In the genomic region with DNA sequence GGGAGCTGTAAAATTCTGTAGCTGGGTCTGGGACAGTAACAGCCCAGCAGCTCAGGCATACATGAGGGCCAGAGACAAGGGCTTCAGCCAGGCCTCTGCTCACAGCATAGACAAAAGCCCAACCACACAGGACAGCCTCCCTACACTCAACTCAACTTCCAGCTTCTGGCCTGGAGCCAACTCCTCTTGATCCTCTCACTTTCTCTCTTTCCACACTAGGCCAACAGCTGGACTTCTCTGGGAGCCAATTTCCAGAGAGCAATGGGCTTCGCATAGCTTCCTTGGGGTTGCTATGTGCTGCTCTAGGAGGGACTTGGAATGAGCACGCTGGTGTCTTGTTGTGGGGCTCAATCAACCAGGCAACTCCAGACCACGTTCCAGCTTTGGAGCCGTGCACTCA, we compare ENCODE assay signal across 8 mouse cellular contexts. TPM values are rescaled to one million over a fixed set of nuclear protein-coding genes. Genes with fewer than 3 reads are reported as not detected.
DNase-seq lines count a peak whose midpoint lies in the region; ATAC-seq lines count a peak whose summit lies in the region.

No protein-coding gene starts in this region.

- peaks cover 13% of the 10 kb centered on the region; the same call in 1 of the 2 replicates for H3K36me3 ChIP-seq in heart, embryonic 10.5 days
- H3K36me3 ChIP-seq in kidney, embryonic 15.5 days, result no peaks in the 10 kb centered on the region
- no peaks in the 10 kb centered on the region for H3K36me3 ChIP-seq in stomach, embryonic 16.5 days (ENCODE audit: control insufficient read depth, insufficient read depth, low read length)

- 68% methylated on average over 4 of the region's 4 CpGs for WGBS in heart, embryonic 10.5 days
- 79% methylated on average over 4 of the region's 4 CpGs for WGBS in kidney, embryonic 15.5 days
- WGBS in stomach, embryonic 16.5 days, result 58% methylated on average over 4 of the region's 4 CpGs

- peak; percentile 33 for DNase-seq in right cerebral cortex, postnatal 4 days
- DNase-seq in right cerebral cortex, postnatal 36 days (ENCODE audit: low spot score in 2 of 2), result no peak
- peak; percentile 93 for DNase-seq in heart, embryonic 10.5 days (ENCODE audit: low spot score)
- DNase-seq in spleen, adult 18-20 months, result no peak
- no peak for DNase-seq in neural tube, embryonic 10.5 days (ENCODE audit: extremely low spot score, low spot score)
- DNase-seq in cerebellum, adult 9-10 months, result no peak

- peak overlapping the region; percentile 64; the same call in 1 of the 2 replicates for H3K27ac ChIP-seq in heart, embryonic 10.5 days
- H3K27ac ChIP-seq in kidney, embryonic 15.5 days, result no peak overlapping the region
- peak overlapping the region; percentile 58 for H3K27ac ChIP-seq in stomach, embryonic 16.5 days (ENCODE audit: low read length)

- H3K4me3 ChIP-seq in heart, embryonic 10.5 days, result no peak overlapping the region
- no peak overlapping the region for H3K4me3 ChIP-seq in kidney, embryonic 15.5 days (replicated peaks)
- no peak overlapping the region for H3K4me3 ChIP-seq in stomach, embryonic 16.5 days (replicated peaks; ENCODE audit: low read length)

- no peaks in the 10 kb centered on the region for H3K9me3 ChIP-seq in heart, embryonic 10.5 days
- no peaks in the 10 kb centered on the region for H3K9me3 ChIP-seq in kidney, embryonic 15.5 days (replicated peaks)
- H3K9me3 ChIP-seq in stomach, embryonic 16.5 days (replicated peaks; ENCODE audit: control insufficient read depth, low read length), result no peaks in the 10 kb centered on the region

- ATAC-seq in kidney, embryonic 15.5 days (replicated peaks; ENCODE audit: low FRiP score), result peak; percentile 79
- peak; percentile 83; the same call in 1 of the 2 replicates for ATAC-seq in stomach, embryonic 16.5 days (ENCODE audit: insufficient read depth, low FRiP score)

- no peak overlapping the region for H3K4me2 ChIP-seq in kidney, embryonic 15.5 days
- no peak overlapping the region for H3K4me2 ChIP-seq in stomach, embryonic 16.5 days (ENCODE audit: low read depth, low read length)

- no peak overlapping the region for H3K9ac ChIP-seq in kidney, embryonic 15.5 days
- H3K9ac ChIP-seq in stomach, embryonic 16.5 days (ENCODE audit: low read length), result no peak overlapping the region

- H3K27me3 ChIP-seq in heart, embryonic 10.5 days (ENCODE audit: insufficient read depth, poor library complexity, severe bottlenecking), result no peaks in the 10 kb centered on the region
- H3K27me3 ChIP-seq in kidney, embryonic 15.5 days, result no peaks in the 10 kb centered on the region
- H3K27me3 ChIP-seq in stomach, embryonic 16.5 days (ENCODE audit: control insufficient read depth, insufficient read depth, low read length), result no peaks in the 10 kb centered on the region

- peaks cover 71% of the 10 kb centered on the region for H3K4me1 ChIP-seq in heart, embryonic 10.5 days
- H3K4me1 ChIP-seq in kidney, embryonic 15.5 days, result peaks cover 10% of the 10 kb centered on the region; the same call in 1 of the 2 replicates
- H3K4me1 ChIP-seq in stomach, embryonic 16.5 days (ENCODE audit: control insufficient read depth, insufficient read depth, low read length), result 0 out of 2 replicates have a peak, but pooled peaks cover 4% of the 10 kb centered on the region

RNA-seq across cellular contexts. Expression of a gene that starts 28.5 kb away (rescaled TPM):
- polyA plus RNA-seq in heart, embryonic 10.5 days (2016; fragmentation: Nextera tagmentation; extraction: Ambion mirVana), result 66.9 and 119 TPM in 2 replicates
- polyA plus RNA-seq in kidney, embryonic 15.5 days (2015; fragmentation: Nextera tagmentation; extraction: Ambion mirVana), result 3.6 and 4.8 TPM in 2 replicates
- polyA plus RNA-seq in stomach, embryonic 16.5 days (2015; fragmentation: Nextera tagmentation; extraction: Ambion mirVana), result 3.0 and 4.5 TPM in 2 replicates

Comparison
In these comparisons a context has a peak if more than half of its experiments do, and no peak if none do; other contexts are left out.
1. DNase-seq: peak in right cerebral cortex, postnatal 4 days (single experiment) and heart, embryonic 10.5 days (single experiment); none in right cerebral cortex, postnatal 36 days (0 of 2), spleen, adult 18-20 months (0 of 2), neural tube, embryonic 10.5 days (single experiment) and cerebellum, adult 9-10 months (single experiment).
2. RNA of a gene that starts 28.5 kb away (polyA plus RNA-seq): 66.9 to 119 TPM in heart, embryonic 10.5 days; 3.6 to 4.8 TPM in kidney, embryonic 15.5 days and 3.0 to 4.5 TPM in stomach, embryonic 16.5 days; every median in the first group is over 10 times any median in the second.